ENCODE assay signal across 5 mouse cellular contexts in the genomic region with DNA sequence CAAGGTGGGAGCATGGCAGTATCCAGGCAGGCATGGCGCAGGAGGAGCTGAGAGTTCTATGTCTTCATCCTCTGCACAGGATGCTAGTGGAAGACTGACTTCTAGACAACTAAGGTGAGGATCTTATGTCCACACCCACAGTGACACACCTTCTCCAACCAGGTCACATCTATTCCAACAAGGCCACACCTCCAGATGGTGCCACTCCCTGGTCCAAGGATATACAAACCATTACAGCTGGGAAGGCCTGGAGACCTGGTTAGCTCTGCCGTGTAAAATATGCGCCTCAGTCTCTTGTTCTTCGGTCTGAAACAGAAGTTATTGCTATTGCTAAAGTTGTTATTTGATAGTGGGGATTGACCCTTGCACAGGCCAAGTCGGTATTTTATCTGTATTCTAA. TPM values are rescaled to one million over a fixed set of nuclear protein-coding genes. Genes with fewer than 3 reads are reported as not detected.
"Had no signal": no experiment of that assay in that cellular context is flagged by ENCODE, and none has a peak within 500 bp of the region (broad histone marks: within the 10 kb centered on the region; RNA-seq: fewer than 3 reads in every experiment).

No protein-coding gene starts in this region.

RNA-seq across cellular contexts. Expression of gene Gm17324, which starts 39.4 kb away (rescaled TPM):
- total RNA-seq: megakaryocyte, adult 5-6 weeks; megakaryocyte-erythroid progenitor cell, adult 5-6 weeks; neutrophil, adult 5-6 weeks had no signal
- polyA plus RNA-seq: lung, adult 2 months; spleen, adult 2 months had no signal
